Mouse (Mus musculus): Measurements from ENCODE around the gene Cypt3.
A peak's percentile ranks its signal among the peaks of the same experiment; 100 is the strongest.

Cypt3 gene

DNA sequence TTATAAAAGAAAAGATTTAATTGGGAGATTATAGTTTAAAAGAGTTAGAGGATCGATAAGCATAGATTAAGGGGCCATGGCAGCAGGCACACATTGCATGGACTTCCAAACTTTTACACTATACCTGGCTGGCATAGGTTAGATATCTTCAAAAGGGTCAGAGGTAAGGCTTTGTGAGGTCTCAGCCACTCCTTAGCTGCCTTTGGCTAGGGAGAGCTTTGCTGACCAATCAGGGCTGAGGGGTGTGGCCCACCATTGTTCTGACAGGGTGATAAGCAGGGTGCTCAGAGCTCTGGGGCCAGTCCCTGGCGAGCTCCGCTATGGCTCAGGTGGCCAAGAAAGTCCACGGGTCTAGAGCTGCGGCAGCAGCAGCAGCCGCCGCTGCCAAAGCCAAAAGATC is at the start of gene Cypt3:
Cypt3 (plus strand) TSS at position 301 of the 400 bp plus-strand sequence.
- DNase-seq = no peak

DNA sequence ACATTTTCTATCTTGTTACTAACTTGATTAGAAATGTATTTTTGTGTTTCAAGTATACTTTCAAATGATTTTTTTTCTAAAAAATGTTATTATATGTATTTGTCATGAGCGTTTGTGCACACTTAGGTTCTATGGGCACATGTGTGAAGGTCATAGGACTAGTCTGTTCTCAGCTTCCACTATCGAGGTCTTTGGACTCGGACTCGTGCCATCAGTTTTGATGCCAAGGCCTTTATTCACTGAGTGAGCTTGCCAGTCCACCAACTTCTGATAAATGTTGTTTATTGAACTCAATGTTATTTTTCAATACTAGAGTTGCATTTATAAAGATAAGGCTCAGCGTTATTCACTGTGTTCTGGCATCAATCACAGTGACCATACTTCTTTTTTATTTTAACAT is 42.9 kb upstream of the Cypt3 start:
- DNase-seq = no peak

DNA sequence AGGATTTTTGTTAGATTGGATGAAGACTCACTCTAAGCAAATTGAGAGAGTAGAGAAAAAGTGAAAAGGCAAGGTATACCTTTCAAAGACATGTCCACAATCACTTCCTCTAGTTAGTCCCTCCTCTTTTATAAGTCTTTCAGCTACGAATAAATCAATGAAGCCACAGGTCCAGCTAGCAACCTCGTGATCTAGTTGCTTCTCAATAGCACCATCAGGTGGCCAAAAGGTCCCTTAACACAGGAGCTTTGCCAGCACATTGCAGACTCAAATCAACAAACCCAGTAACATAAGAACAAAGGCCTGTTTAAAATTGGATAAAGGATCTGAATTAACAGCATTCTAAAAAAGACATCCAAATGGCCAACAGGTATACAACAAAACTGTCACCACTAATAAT is 30.0 kb upstream of the Cypt3 start:
- peak; percentile 15 for DNase-seq

DNA sequence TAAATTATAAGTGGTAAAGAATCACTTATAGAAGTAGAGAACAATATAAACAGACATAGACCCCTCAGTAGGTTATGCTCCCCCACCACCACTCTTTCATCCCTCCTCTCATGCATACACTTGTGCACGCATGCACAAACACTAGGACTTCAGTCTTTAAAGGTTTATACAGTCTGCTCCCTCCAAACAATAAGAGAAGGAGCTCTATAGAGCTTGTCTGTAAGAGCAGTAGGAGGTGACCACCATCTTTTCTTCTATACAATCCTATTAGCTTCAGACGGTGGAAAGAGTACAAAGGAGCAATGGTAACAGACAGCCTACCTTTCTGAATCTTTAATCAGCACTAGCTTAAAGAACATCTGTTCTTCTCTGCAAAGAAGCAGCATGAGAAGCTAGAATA is 1.8 kb upstream of the Cypt3 start:
- DNase-seq = no peak

DNA sequence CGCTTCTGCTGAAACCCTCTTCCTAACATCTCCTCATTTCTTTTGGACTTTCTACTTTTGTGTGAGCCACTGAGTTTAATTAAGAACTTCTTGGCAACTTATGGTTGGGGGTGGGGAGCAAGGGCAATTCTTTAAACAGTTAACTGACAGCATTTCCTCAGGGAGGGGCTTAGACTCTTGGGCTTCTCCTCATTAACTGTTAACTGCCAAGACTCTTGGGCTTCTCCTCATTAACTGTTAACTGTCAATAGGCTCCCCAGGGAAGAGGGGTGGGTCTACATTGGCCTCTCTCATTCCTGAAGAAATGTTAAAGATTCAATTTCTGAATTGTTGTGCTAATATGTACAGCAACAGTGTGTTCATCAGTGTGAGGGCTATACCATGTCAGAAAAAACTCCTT is 6.3 kb downstream of the Cypt3 start:
- no peak for DNase-seq

DNA sequence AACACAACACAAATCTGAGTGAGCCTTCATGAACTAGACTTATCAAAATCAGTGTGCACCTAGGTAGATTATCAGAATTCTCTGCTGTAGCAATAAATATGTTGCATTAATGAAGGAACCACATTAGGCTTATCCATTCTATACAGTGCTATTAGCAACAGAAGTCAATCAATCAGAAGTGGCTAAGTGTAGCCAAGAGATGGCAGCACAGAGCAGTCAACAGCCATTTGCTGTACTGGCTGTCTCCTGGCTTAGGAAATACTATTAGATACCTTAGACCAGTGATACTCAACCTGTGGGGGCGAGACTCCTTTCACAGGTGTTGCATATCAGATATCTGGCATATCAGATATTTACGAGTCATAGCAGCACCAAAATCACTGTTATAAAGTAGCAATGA is 41.2 kb downstream of the Cypt3 start:
- DNase-seq = peak; percentile 24

Data from kidney, postnatal 10 days (tissue).